Mouse (Mus musculus): Measurements from ENCODE around the gene Ralb.
A peak's percentile ranks its signal among the peaks of the same experiment; 100 is the strongest.

The Ralb gene

DNA sequence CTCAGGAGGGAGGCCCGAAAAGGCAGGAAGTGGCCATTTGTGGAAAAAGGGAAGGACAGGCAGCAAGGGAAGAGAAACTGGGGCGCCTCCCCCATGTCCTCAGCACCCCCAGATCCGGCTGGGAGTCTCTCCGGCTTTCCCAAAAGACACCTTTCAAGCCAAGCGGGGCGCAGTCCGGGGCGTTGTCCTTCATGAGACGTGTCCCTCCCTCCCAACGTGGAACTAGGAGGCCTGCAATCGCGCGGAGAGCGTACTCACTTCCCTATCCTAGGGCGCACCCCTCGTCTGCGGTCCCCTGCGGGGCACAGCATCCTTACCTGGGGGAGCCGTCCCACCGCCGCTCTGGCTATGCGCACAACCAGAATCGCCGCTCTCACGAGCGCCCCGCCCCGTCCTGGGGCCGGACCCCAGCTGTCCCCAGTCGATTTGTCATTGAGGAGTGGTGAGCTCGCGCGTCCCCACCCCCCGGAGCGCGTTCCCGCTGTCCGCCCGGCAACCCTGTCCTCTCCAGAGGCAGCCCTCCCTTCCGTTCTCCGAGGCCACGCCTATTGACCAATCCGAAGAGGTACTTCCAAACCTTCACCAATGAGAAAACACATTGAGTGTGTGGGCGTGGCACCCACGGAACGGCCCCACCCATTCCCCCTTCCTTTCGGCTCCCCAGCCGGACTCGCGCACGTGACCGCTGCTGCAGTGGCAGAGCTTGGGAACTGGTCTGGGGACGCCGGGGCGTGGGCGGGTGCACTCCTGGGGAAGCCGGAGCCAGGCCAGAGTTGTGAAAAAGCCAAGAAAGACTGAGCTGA is at the start of gene Ralb:
Ralb (minus strand) TSS at position 535 of the 803 bp plus-strand sequence.
- peak; percentile 98 for DNase-seq

- no peak for DNase-seq
Observed at GRCm38 (mm10) chr1:119551651-119552050, 47.1 kb upstream of the Ralb start.

GRCm38 (mm10) chr1:119550064-119550463 is 45.5 kb upstream of the Ralb start:
- no peak for DNase-seq

- DNase-seq, result no peak
Observed at GRCm38 (mm10) chr1:119549327-119549689, 44.7 kb upstream of the Ralb start.

DNA sequence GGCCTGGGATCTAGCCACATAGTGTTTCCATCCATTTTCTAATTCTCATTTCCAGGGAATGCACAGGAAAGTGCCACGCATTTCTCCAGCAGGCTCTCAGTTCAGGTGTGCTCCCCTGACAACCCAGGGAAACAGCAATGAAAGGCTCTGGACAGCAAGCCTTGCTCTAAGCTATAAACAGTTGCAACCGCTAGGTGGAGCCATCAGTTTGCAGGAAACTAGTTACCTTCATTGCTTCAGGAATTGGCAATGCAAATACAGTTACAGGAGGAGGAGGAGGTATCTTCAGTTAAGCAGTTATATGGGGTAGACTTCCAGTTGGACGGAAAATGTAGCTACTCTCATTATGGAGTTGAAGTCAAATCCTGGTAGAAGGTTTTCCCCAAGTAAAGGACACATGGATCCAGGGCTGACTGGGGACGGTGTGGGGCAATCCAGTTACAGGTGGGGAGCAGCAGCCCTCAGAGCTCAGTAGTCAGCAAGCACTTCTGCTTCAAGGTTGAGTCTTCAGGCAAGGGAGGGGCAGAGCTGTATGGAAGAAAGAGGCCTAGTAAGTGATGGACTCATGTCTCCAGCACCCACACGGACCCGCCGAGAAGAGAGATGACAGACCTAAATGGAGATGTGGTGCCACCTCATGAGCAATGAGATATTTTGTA is 44.2 kb upstream of the Ralb start:
- DNase-seq, result peak; percentile 56

DNA sequence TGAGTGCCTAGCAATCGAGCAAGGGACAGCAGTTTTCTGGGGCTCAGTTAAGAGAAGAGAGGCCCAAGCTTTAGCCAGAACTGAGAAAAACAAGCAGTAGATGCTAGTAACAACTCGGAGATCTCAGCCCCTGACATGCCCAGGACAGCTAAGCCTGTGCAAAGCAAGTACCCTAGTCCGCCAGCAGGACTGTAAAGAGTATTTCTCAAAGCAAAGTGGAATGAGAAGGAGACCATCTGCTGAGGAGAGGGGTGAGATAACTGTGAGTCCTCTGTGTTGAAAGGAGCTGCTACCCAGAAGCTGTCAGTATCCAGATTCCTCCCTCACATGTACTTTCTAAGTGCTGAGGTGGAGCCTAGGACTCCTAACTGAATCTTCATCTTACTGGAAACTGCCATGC is 41.9 kb upstream of the Ralb start:
- DNase-seq, result no peak

GRCm38 (mm10) chr1:119545671-119546070 is 41.1 kb upstream of the Ralb start:
- no peak for DNase-seq

DNA sequence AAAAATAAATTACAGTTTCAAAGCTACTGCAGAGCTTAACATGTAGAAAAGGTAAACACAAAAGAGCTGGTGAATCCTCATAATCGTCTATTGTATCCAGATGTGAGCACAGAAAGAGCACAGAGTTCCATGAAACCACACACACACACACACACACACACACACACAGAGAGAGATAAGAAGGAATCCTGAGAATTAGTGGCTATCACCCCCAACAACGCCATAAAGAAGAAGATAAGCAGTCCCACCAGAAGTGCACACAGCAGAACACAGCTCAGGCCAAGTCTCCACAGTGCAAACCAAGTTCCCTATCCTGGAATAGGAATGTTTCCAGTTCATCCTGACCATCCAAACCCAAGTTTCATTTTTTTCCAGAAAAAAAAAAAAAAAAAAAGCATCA is 40.6 kb upstream of the Ralb start:
- DNase-seq, result no peak

DNA sequence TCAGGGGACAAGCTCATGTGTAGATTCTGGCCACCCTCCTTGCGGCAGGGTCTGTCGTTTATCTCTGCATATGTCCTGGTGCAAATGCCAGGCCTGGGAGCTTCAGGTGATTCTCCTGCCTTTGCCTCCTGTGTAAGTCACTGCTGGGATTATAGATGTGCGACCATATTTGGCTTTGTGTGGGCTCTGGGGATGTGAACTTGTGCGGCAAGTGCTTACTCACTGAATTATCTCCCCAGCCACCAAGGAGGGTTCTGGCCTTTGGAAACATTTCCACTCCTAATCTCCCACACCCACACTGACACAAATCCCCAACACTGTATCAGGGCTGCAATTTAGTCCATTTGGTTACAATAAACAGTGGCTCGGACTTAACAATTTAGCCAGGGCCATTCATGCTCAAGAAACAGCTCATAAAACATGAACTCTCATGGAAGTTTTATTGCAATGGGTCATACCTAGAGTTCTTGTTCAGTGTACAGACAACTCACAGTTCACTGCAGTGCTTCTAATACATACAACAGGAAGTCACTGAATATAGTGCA is 40.1 kb upstream of the Ralb start:
- no peak for DNase-seq

DNA sequence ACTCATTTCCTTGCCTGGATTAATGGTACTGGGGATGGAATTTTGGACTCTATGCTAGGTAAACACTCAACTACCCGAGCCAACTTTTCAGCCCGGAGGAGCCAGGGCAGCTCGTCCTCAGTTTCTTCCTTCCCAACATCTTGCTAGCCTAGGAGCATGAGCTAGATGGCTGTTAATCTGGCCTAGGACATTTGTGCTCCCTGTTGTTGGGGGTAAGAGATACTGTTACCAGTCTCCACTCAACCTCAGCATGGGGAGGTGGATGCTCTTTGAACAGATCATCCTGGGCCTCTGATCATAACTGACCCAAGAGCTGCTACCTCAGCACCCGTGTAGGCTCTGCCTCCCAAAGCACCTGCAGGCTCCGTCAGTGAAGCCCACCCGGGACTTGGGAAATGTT is 38.7 kb upstream of the Ralb start:
- no peak for DNase-seq

- DNase-seq, result no peak
Observed at GRCm38 (mm10) chr1:119541570-119541969, 37.0 kb upstream of the Ralb start.

GRCm38 (mm10) chr1:119540836-119541557 is 36.4 kb upstream of the Ralb start:
- no peak for DNase-seq

DNA sequence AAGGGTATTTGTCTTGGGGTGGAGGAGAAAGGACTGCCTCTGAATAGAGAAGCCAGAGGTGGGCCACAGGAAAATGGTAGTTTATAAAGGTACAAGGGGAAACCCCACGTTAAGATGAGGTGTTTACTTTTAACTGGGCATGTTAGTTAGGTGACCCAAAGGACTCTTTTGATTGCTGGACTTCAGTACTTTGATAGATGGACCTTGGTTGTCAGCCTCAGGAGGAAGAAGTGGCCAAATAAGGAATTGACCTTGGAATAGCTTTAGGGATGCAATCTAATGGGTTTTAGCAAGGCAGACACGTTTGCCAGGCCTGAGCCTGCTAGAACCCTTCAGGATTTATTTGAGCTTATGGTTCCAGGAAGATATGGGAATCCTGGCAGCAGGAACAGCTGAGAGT is 34.7 kb upstream of the Ralb start:
- DNase-seq, result no peak

DNA sequence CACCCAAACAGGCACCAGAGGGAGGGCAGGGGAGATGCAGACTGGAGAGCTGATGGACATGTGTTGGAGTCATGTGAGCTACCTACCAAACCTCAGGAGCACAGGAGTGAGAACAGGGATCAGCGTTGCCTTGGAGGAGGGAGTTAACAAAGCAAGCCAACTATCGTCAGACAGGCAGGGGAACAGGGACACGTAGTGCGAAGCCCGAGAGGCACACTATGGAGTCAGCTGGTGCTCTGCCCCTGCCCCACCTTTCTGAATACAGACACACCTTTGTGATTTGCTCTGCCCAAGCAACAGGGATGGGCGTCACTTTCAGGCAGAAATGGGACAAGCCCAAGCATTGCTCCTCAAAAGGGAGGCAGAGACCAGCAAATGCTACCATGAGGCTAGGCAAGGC is 33.1 kb upstream of the Ralb start:
- no peak for DNase-seq

DNA sequence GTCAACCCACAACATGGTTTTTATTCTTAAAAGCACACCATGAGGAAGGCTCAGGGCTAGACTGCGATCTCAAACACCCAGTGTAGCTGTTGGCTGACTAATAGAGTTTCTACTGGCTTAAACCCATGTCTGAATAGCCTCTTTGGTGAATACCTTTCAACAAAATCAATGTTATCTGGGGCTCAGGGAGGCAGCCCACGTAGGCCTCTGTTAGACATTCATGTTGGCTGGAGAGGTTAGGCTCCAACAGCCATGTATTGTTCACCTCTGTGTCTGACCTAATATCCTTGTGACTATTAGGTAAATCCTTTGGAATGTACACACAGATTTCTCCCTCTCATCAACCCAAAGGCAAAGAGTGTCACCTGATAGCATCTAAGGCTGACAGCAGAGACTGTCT is 31.5 kb upstream of the Ralb start:
- DNase-seq, result no peak

DNA sequence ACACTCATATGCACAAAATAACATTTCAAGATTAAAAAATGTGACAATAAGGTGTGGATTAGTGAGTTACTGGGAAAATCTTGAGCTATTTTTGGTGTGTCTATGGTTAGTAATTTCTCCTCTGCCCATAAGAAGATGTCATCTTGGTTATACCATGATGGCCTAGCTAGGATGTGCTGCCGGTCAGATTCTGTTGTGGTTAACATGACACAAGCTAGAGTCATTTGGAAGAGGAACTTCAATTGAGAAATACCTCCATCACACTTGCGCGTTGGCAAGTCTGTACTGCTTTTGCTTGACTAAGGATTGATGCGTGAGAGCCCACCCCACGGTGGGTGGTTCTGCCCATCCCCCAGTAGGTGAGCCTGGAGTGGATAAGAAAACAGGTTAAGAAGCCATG is 29.7 kb upstream of the Ralb start:
- no peak for DNase-seq

GRCm38 (mm10) chr1:119533093-119533805 is 28.7 kb upstream of the Ralb start:
- no peak for DNase-seq

- no peak for DNase-seq
Observed at GRCm38 (mm10) chr1:119532165-119532564, 27.6 kb upstream of the Ralb start.

- DNase-seq, result no peak
Observed at GRCm38 (mm10) chr1:119530941-119531340, 26.3 kb upstream of the Ralb start.

- DNase-seq, result peak; percentile 89
Observed at GRCm38 (mm10) chr1:119525689-119526591, 21.3 kb upstream of the Ralb start, which contains the start of gene Tmem185b. Gene Tmem185b, plus strand, starts transcription at chr1:119526160.

DNA sequence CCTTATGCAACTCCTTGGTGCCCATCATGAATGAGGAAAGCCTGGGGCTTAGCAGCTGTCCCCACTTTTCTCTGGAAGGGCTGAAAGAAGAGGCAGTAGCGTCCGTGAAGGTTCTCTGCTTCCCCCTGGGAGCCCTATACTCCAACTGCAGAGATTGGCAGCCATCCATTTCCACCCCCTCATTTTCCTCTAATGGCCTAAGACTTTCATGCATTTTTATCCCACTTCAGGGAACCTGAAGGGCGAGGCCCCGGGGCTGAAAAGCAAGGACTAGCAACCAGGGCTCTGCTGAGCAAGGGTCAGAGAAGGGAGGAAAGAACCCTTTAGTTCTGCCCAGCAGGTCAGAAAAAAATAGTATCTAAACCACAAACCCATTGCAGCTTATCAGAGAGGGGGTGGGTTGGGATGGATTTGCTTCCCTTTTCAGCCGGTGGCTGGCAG is 20.4 kb upstream of the Ralb start:
- DNase-seq, result peak; percentile 46

GRCm38 (mm10) chr1:119523826-119524225 is 19.2 kb upstream of the Ralb start:
- DNase-seq, result no peak
